Mouse (Mus musculus) heart, postnatal 0 days (tissue): ENCODE data around the gene Tpp1. TPM values are rescaled to one million over a fixed set of nuclear protein-coding genes. Genes with fewer than 3 reads are reported as not detected.

Experiments used
- ATAC-seq: fragments of 200-750 bp; cut with Nextera tagmentation; 2 replicates; pipeline ENCODE4 v1.8.0; 2017; ENCODE audit warnings: low read depth, moderate number of reproducible peaks, moderate library complexity; ENCODE audit not compliant: insufficient read depth
- DNase-seq: peaks from one replicate; pipeline ENCODE4 v3.0.0-alpha.2; 2016; ENCODE audit warnings: low spot score
- H3K27ac ChIP-seq: fragments of 300-500 bp; sonication (generic); 2 replicates; pipeline ENCODE4 v1.5.1; 2014; ENCODE audit warnings: low read depth, mild to moderate bottlenecking
- H3K27me3 ChIP-seq: fragments of 300-500 bp; sonication (generic); 2 replicates; pipeline ENCODE4 v1.6.1; 2014; ENCODE audit warnings: low read length, mixed read lengths; ENCODE audit not compliant: control insufficient read depth, insufficient read depth
- H3K36me3 ChIP-seq: fragments of 300-500 bp; sonication (generic); replicated peaks from 2 replicates; pipeline ENCODE4 v1.6.1; 2014; ENCODE audit warnings: low read length, mixed read lengths; ENCODE audit not compliant: control insufficient read depth, insufficient read depth
- H3K4me1 ChIP-seq: fragments of 300-500 bp; sonication (generic); 2 replicates; pipeline ENCODE4 v1.6.1; 2014; ENCODE audit warnings: antibody characterized with exemption; ENCODE audit not compliant: control insufficient read depth, insufficient read depth
- H3K4me2 ChIP-seq: fragments of 300-500 bp; sonication (generic); 2 replicates; pipeline ENCODE4 v1.6.1; 2014; ENCODE audit warnings: low read depth, mild to moderate bottlenecking, low read length, moderate library complexity
- H3K4me3 ChIP-seq: fragments of 300-500 bp; sonication (generic); 2 replicates; pipeline ENCODE4 v1.5.1; 2014; ENCODE audit warnings: low read depth, low read length
- H3K9ac ChIP-seq: fragments of 300-500 bp; sonication (generic); replicated peaks from 2 replicates; pipeline ENCODE4 v1.6.1; 2014; ENCODE audit warnings: low read depth, low read length, mixed read lengths
- H3K9me3 ChIP-seq: fragments of 300-500 bp; sonication (generic); replicated peaks from 2 replicates; pipeline ENCODE4 v1.6.1; 2016; ENCODE audit warnings: low read length; ENCODE audit not compliant: control insufficient read depth
- CTCF ChIP-seq: IDR thresholded peaks from 2 replicates; pipeline ENCODE4 v1.5.1; 2016; ENCODE audit warnings: antibody characterized with exemption, control low read depth, low read depth
- EP300 ChIP-seq: IDR thresholded peaks from 2 replicates; pipeline ENCODE4 v1.6.1; 2016; ENCODE audit warnings: antibody characterized with exemption, low read depth
- WGBS: fragments of 180-500 bp; shearing (Covaris S2); extraction: QIAGEN DNeasy Blood & Tissue Kit; methylation state at CpG from one replicate; pipeline ENCODE4 v1.1.7; 2014; 5-methylcytosine and 5-hydroxymethylcytosine counted together
- polyA plus RNA-seq: library from polyadenylated mRNA; unstranded; fragments of >200 nt; fragmentation: Nextera tagmentation; extraction: Ambion mirVana; gene quantifications from 2 replicates; pipeline ENCODE4 v1.2.1, GENCODE M21; 2015
- total RNA-seq: library from RNA; depleted of rRNA; stranded (reverse); fragments of >200 nt; gene quantifications from 2 replicates; pipeline ENCODE4 v1.2.3, GENCODE M21; 2014; ENCODE audit warnings: low replicate concordance; rRNA removed

Gene Tpp1
- total and polyA plus RNA-seq, 2 experiments from 2014 or later: 61.2 to 99.9 TPM

GRCm38 (mm10) chr7:105708733-105709132 lies 43.3 kb downstream of the Tpp1 start:
- Histone ChIP-seq H3K9ac (no peak overlapping the region), H3K27ac (no peak overlapping the region), H3K4me2 (no peak overlapping the region), H3K27me3 (no peaks in the 10 kb centered on the region), H3K4me3 (no peak overlapping the region), H3K4me1 (no peaks in the 10 kb centered on the region), H3K9me3 (no peaks in the 10 kb centered on the region), H3K36me3 (no peaks in the 10 kb centered on the region)
- DNase-seq (no peak), ATAC-seq (no peak)
- WGBS: 75% methylated on average over 5 of the region's 5 CpGs
- TF ChIP-seq EP300 (no peak), CTCF (no peak)

- Histone ChIP-seq H3K4me3 (no peak overlapping the region), H3K9ac (no peak overlapping the region), H3K4me1 (no peaks in the 10 kb centered on the region), H3K27ac (no peak overlapping the region), H3K36me3 (no peaks in the 10 kb centered on the region), H3K9me3 (no peaks in the 10 kb centered on the region), H3K4me2 (no peak overlapping the region), H3K27me3 (no peaks in the 10 kb centered on the region)
- DNase-seq: no peak
- WGBS: 80% methylated on average over 4 of the region's 4 CpGs
- ATAC-seq: no peak
- TF ChIP-seq EP300: no peak
These were observed 48.2 kb downstream of the Tpp1 start for GRCm38 (mm10) chr7:105703816-105704215.

- TF ChIP-seq CTCF (no peak), EP300 (no peak)
- no peaks in the 10 kb centered on the region for H3K4me1 ChIP-seq
- WGBS: 80% methylated on average over 16 of the region's 16 CpGs
- ATAC-seq (no peak), DNase-seq (no peak)
- H3K27me3 ChIP-seq: no peaks in the 10 kb centered on the region
- H3K4me3 ChIP-seq: no peak overlapping the region
- H3K9ac ChIP-seq: no peak overlapping the region
- no peaks in the 10 kb centered on the region for H3K9me3 ChIP-seq
- no peak overlapping the region for H3K4me2 ChIP-seq
- H3K27ac ChIP-seq: no peak overlapping the region
- H3K36me3 ChIP-seq: no peaks in the 10 kb centered on the region
These were observed 48.9 kb downstream of the Tpp1 start for GRCm38 (mm10) chr7:105703184-105703583.

Other genes starting within 250 kb of the Tpp1 start
- 159 and 173 TPM in 2 replicates for gene Smpd1, start 197.9 kb downstream of the Tpp1 start, total RNA-seq
- gene Smpd1, start 197.9 kb downstream of the Tpp1 start, polyA plus RNA-seq: 81.0 and 85.3 TPM in 2 replicates
- gene Apbb1, start 170.6 kb downstream of the Tpp1 start, total RNA-seq: 48.0 and 170 TPM in 2 replicates
- gene Apbb1, start 170.6 kb downstream of the Tpp1 start, polyA plus RNA-seq: 67.3 and 69.7 TPM in 2 replicates
- 0.38 and 1.0 TPM in 2 replicates for gene Hpx, start 152.1 kb downstream of the Tpp1 start, total RNA-seq
- gene Hpx, start 152.1 kb downstream of the Tpp1 start, polyA plus RNA-seq: 0.15 and 0.18 TPM in 2 replicates
- gene Trim3, start 118.7 kb downstream of the Tpp1 start, total RNA-seq: 32.3 and 56.5 TPM in 2 replicates
- gene Trim3, start 118.7 kb downstream of the Tpp1 start, polyA plus RNA-seq: 18.0 and 18.1 TPM in 2 replicates
- 54.2 and 128 TPM in 2 replicates for gene Timm10b, start 112.2 kb downstream of the Tpp1 start, total RNA-seq
- 211 and 213 TPM in 2 replicates for gene Timm10b, start 112.2 kb downstream of the Tpp1 start, polyA plus RNA-seq
- gene Arfip2, start 111.8 kb downstream of the Tpp1 start, total RNA-seq: 53.4 and 80.4 TPM in 2 replicates
- 31.7 and 32.9 TPM in 2 replicates for gene Arfip2, start 111.8 kb downstream of the Tpp1 start, polyA plus RNA-seq
- gene Gm45799, start 111.7 kb downstream of the Tpp1 start, total RNA-seq: 40.0 and 126 TPM in 2 replicates
- gene Gm45799, start 111.7 kb downstream of the Tpp1 start, polyA plus RNA-seq: 58.4 and 62.6 TPM in 2 replicates
- 0.04 and 1.9 TPM in 2 replicates for gene Dnhd1, start 101.4 kb downstream of the Tpp1 start, total RNA-seq
- 0.03 and 0.36 TPM in 2 replicates for gene Dnhd1, start 101.4 kb downstream of the Tpp1 start, polyA plus RNA-seq
- 228 and 240 TPM in 2 replicates for gene Ilk, start 15.6 kb downstream of the Tpp1 start, total RNA-seq
- gene Ilk, start 15.6 kb downstream of the Tpp1 start, polyA plus RNA-seq: 272 and 276 TPM in 2 replicates
- gene Rrp8, start 14.8 kb downstream of the Tpp1 start, total RNA-seq: 17.9 and 21.8 TPM in 2 replicates
- gene Rrp8, start 14.8 kb downstream of the Tpp1 start, polyA plus RNA-seq: 15.5 and 17.1 TPM in 2 replicates
- 108 and 159 TPM in 2 replicates for gene Taf10, start 7.9 kb downstream of the Tpp1 start, total RNA-seq
- 80.1 and 88.4 TPM in 2 replicates for gene Taf10, start 7.9 kb downstream of the Tpp1 start, polyA plus RNA-seq
- gene Dchs1, start 35.4 kb upstream of the Tpp1 start, total RNA-seq: 19.3 and 27.2 TPM in 2 replicates
- 1.9 and 2.1 TPM in 2 replicates for gene Dchs1, start 35.4 kb upstream of the Tpp1 start, polyA plus RNA-seq
- gene Mrpl17, start 58.9 kb upstream of the Tpp1 start, total RNA-seq: 18.6 and 46.1 TPM in 2 replicates
- 207 and 217 TPM in 2 replicates for gene Mrpl17, start 58.9 kb upstream of the Tpp1 start, polyA plus RNA-seq
- gene Gm4070, start 201.7 kb upstream of the Tpp1 start, total RNA-seq: 50.6 and 55.0 TPM in 2 replicates
- gene Gm4070, start 201.7 kb upstream of the Tpp1 start, polyA plus RNA-seq: 1.3 and 1.4 TPM in 2 replicates